In genomic region chr5:34186391-34186790, GRCm38 (mm10) we compare ENCODE assay signal across 8 mouse cellular contexts. TPM values are rescaled to one million over a fixed set of nuclear protein-coding genes. Genes with fewer than 3 reads are reported as not detected.
DNase-seq lines count a peak whose midpoint lies in the region; ATAC-seq lines count a peak whose summit lies in the region.

No protein-coding gene starts in this region.

- no peak overlapping the region for H3K27ac ChIP-seq in intestine, embryonic 14.5 days (ENCODE audit: low read depth)
- H3K27ac ChIP-seq in midbrain, embryonic 12.5 days (replicated peaks), result no peak overlapping the region

- ATAC-seq in intestine, embryonic 14.5 days (replicated peaks; ENCODE audit: low FRiP score, low TSS enrichment, low read depth), result no peak
- no peak for ATAC-seq in midbrain, embryonic 12.5 days (ENCODE audit: low FRiP score, low read depth)
- ATAC-seq in CD4-positive, CD25-positive, alpha-beta regulatory T cell, adult 4 months, result no peak

- peaks cover 10% of the 10 kb centered on the region for H3K4me1 ChIP-seq in intestine, embryonic 14.5 days (replicated peaks; ENCODE audit: control insufficient read depth, insufficient read depth, low read length)
- H3K4me1 ChIP-seq in midbrain, embryonic 12.5 days, result peaks cover 38% of the 10 kb centered on the region

- whole genome bisulfite sequencing in intestine, embryonic 14.5 days, result 60% methylated on average over 2 of the region's 2 CpGs
- WGBS in midbrain, embryonic 12.5 days, result 64% methylated on average over 2 of the region's 2 CpGs

- peak overlapping the region; percentile 73 for H3K9ac ChIP-seq in intestine, embryonic 14.5 days (ENCODE audit: low read length)
- peak overlapping the region; percentile 68 for H3K9ac ChIP-seq in midbrain, embryonic 12.5 days (replicated peaks)

- H3K4me3 ChIP-seq in intestine, embryonic 14.5 days (ENCODE audit: low read depth, low read length), result peak overlapping the region; percentile 91
- H3K4me3 ChIP-seq in midbrain, embryonic 12.5 days, result peak overlapping the region; percentile 92

- H3K4me2 ChIP-seq in intestine, embryonic 14.5 days (ENCODE audit: low read length), result peak overlapping the region; percentile 70
- H3K4me2 ChIP-seq in midbrain, embryonic 12.5 days (replicated peaks), result peak overlapping the region; percentile 88

- 0 out of 2 replicates have a peak, but pooled peaks cover 13% of the 10 kb centered on the region for H3K36me3 ChIP-seq in intestine, embryonic 14.5 days (ENCODE audit: control insufficient read depth, insufficient read depth, low read length)
- H3K36me3 ChIP-seq in midbrain, embryonic 12.5 days, result peaks cover 16% of the 10 kb centered on the region; the same call in 1 of the 2 replicates

- H3K27me3 ChIP-seq in intestine, embryonic 14.5 days (replicated peaks; ENCODE audit: control insufficient read depth, insufficient read depth, low read length), result no peaks in the 10 kb centered on the region
- peaks cover 10% of the 10 kb centered on the region for H3K27me3 ChIP-seq in midbrain, embryonic 12.5 days

- peak; percentile 64 for DNase-seq in cerebellum, adult 9-11 months
- no peak for DNase-seq in cerebellum, adult 11 months
- DNase-seq in urinary bladder, adult 2 months (ENCODE audit: low spot score), result peak; percentile 28
- DNase-seq in urinary bladder, postnatal 25 days (ENCODE audit: low spot score), result no peak
- DNase-seq in intestine, embryonic 14.5 days (ENCODE audit: low spot score), result no peak
- DNase-seq in spleen, adult 18-20 months, result no peak

- no peaks in the 10 kb centered on the region for H3K9me3 ChIP-seq in intestine, embryonic 14.5 days (ENCODE audit: control insufficient read depth, low read length)
- no peaks in the 10 kb centered on the region for H3K9me3 ChIP-seq in midbrain, embryonic 12.5 days

RNA-seq across cellular contexts. Expression of gene Mxd4, which starts 1.1 kb away (rescaled TPM):
- polyA plus RNA-seq in urinary bladder, adult 2 months (2012; rRNA removed), result 78.7 and 85.4 TPM in 2 replicates
- polyA plus RNA-seq in intestine, embryonic 14.5 days (2014; fragmentation: Nextera tagmentation; extraction: Ambion mirVana), result 26.2 and 29.1 TPM in 2 replicates
- polyA plus RNA-seq in midbrain, embryonic 12.5 days (2016; fragmentation: Nextera tagmentation; extraction: Ambion mirVana), result 26.4 and 31.8 TPM in 2 replicates
- polyA plus RNA-seq in CD4-positive, CD25-positive, alpha-beta regulatory T cell, adult 4 months (2017; shearing (Covaris generic)), result 100 to 1,000 TPM; 128 to 166 TPM

RNA-seq across cellular contexts. Expression of gene Haus3, which starts 17.1 kb away (rescaled TPM):
- 5.3 and 6.1 TPM in 2 replicates for polyA plus RNA-seq in urinary bladder, adult 2 months (2012; rRNA removed)
- 30.4 and 33.3 TPM in 2 replicates for polyA plus RNA-seq in intestine, embryonic 14.5 days (2014; fragmentation: Nextera tagmentation; extraction: Ambion mirVana)
- 37.0 and 41.8 TPM in 2 replicates for polyA plus RNA-seq in midbrain, embryonic 12.5 days (2016; fragmentation: Nextera tagmentation; extraction: Ambion mirVana)
- polyA plus RNA-seq in CD4-positive, CD25-positive, alpha-beta regulatory T cell, adult 4 months (2017; shearing (Covaris generic)), result 10 to 100 TPM; 80.1 to 90.0 TPM

RNA-seq across cellular contexts. Expression of gene Poln, which starts 17.1 kb away (rescaled TPM):
- polyA plus RNA-seq in urinary bladder, adult 2 months (2012; rRNA removed), result 0.19 and 0.46 TPM in 2 replicates
- polyA plus RNA-seq in intestine, embryonic 14.5 days (2014; fragmentation: Nextera tagmentation; extraction: Ambion mirVana), result 0.60 and 0.75 TPM in 2 replicates
- polyA plus RNA-seq in midbrain, embryonic 12.5 days (2016; fragmentation: Nextera tagmentation; extraction: Ambion mirVana), result 0.51 and 1.3 TPM in 2 replicates
- polyA plus RNA-seq in CD4-positive, CD25-positive, alpha-beta regulatory T cell, adult 4 months (2017; shearing (Covaris generic)), result 1 to 10 TPM in 1 of 2 experiments, under 1 TPM in 1; 0.77 to 3.5 TPM

Comparison
In these comparisons a context has a peak if more than half of its experiments do, and no peak if none do; other contexts are left out.
1. DNase-seq: peak in cerebellum, adult 9-11 months (single experiment) and urinary bladder, adult 2 months (single experiment); none in cerebellum, adult 11 months (single experiment), urinary bladder, postnatal 25 days (single experiment), intestine, embryonic 14.5 days (single experiment) and spleen, adult 18-20 months (0 of 2).